Mouse (Mus musculus) gastrocnemius, adult 18-20 months (tissue): Measurements from ENCODE around the gene Nr4a1. TPM values are rescaled to one million over a fixed set of nuclear protein-coding genes. Genes with fewer than 3 reads are reported as not detected.
A peak's percentile ranks its signal among the peaks of the same experiment; 100 is the strongest.

Source experiments
- DNase-seq: peaks from one replicate; pipeline ENCODE4 v3.0.0; 2021; ENCODE audit warnings: low spot score
- total RNA-seq, 2 experiments: library from RNA; stranded (reverse); gene quantifications; 2 replicates each; pipeline ENCODE4 v1.2.3; 2021

Gene Nr4a1
- total RNA-seq, 2 experiments from 2014 or later = 206 to 234 TPM

GRCm38 (mm10) chr15:101309493-101309892 lies 55.4 kb downstream of the Nr4a1 start:
- DNase-seq = no peak

GRCm38 (mm10) chr15:101311087-101311770 lies 57.2 kb downstream of the Nr4a1 start:
- peak; percentile 67 for DNase-seq

- no peak for DNase-seq
Observed at GRCm38 (mm10) chr15:101312006-101312405, 57.9 kb downstream of the Nr4a1 start.

GRCm38 (mm10) chr15:101315378-101315777 lies 61.3 kb downstream of the Nr4a1 start:
- no peak for DNase-seq

- peak; percentile 93 for DNase-seq
Observed at GRCm38 (mm10) chr15:101315832-101316231, 61.8 kb downstream of the Nr4a1 start.

GRCm38 (mm10) chr15:101316279-101316912 lies 62.3 kb downstream of the Nr4a1 start:
- DNase-seq = no peak

- DNase-seq = no peak
Observed at GRCm38 (mm10) chr15:101316913-101317813, 63.1 kb downstream of the Nr4a1 start.

GRCm38 (mm10) chr15:101317814-101318500 lies 63.9 kb downstream of the Nr4a1 start:
- no peak for DNase-seq

GRCm38 (mm10) chr15:101318889-101319765 lies 65.1 kb downstream of the Nr4a1 start:
- DNase-seq = no peak

- DNase-seq = no peak
Observed at GRCm38 (mm10) chr15:101320010-101320617, 66.0 kb downstream of the Nr4a1 start.

GRCm38 (mm10) chr15:101320618-101321041 lies 66.6 kb downstream of the Nr4a1 start:
- peak; percentile 55 for DNase-seq

GRCm38 (mm10) chr15:101321126-101321525 lies 67.1 kb downstream of the Nr4a1 start:
- DNase-seq = no peak

GRCm38 (mm10) chr15:101322106-101322505 lies 68.0 kb downstream of the Nr4a1 start:
- no peak for DNase-seq

- no peak for DNase-seq
Observed at GRCm38 (mm10) chr15:101322640-101323039, 68.6 kb downstream of the Nr4a1 start.

- DNase-seq = no peak
Observed at GRCm38 (mm10) chr15:101323511-101323910, 69.4 kb downstream of the Nr4a1 start.

Other genes with a start within 250 kb of the Nr4a1 start
- not detected for gene Gm47841, start 206.9 kb upstream of the Nr4a1 start, total RNA-seq
- gene Fignl2, start 175.7 kb upstream of the Nr4a1 start, total RNA-seq = under 1 TPM; 0.55 to 0.81 TPM
- not detected for gene Ankrd33, start 138.5 kb upstream of the Nr4a1 start, total RNA-seq
- gene Acvrl1, start 125.7 kb upstream of the Nr4a1 start, total RNA-seq = 10 to 100 TPM in 1 of 2 experiments, 1 to 10 TPM in 1; 8.6 to 11.7 TPM
- gene Acvr1b, start 80.2 kb upstream of the Nr4a1 start, total RNA-seq = 10 to 100 TPM; 26.0 to 48.0 TPM
- 1 to 10 TPM; 4.4 to 5.1 TPM for gene Grasp, start 30.1 kb upstream of the Nr4a1 start, total RNA-seq
- gene Atg101, start 30.0 kb downstream of the Nr4a1 start, total RNA-seq = 10 to 100 TPM; 25.0 to 31.3 TPM
- under 1 TPM; 0.26 to 0.27 TPM for gene 6030408B16Rik, start 38.9 kb downstream of the Nr4a1 start, total RNA-seq
- gene Krt80, start 115.9 kb downstream of the Nr4a1 start, total RNA-seq = 1 to 10 TPM; 1.4 to 3.8 TPM
- gene Krt7, start 156.8 kb downstream of the Nr4a1 start, total RNA-seq = under 1 TPM in 1 of 2 experiments, not detected in 1; 0.14 TPM
- not detected for gene Krt87, start 184.5 kb downstream of the Nr4a1 start, total RNA-seq
- gene Krt88, start 193.5 kb downstream of the Nr4a1 start, total RNA-seq = not detected
- gene Krt81, start 209.5 kb downstream of the Nr4a1 start, total RNA-seq = not detected
- gene Krt86, start 219.2 kb downstream of the Nr4a1 start, total RNA-seq = not detected
- not detected for gene Krt83, start 237.2 kb downstream of the Nr4a1 start, total RNA-seq